Mouse (Mus musculus) testis, adult 2 months (tissue): ENCODE measurements around the gene Gm5751.

Experiments
- CTCF ChIP-seq: fragments of 200-500 bp; IDR thresholded peaks from 2 replicates; pipeline ENCODE4 v1.5.1; 2012; ENCODE audit warnings: low read depth, mild to moderate bottlenecking, inconsistent platforms, low read length, moderate library complexity; ENCODE audit not compliant: control insufficient read depth, insufficient read depth, insufficient replicate concordance
- POLR2A ChIP-seq: fragments of 200-500 bp; IDR thresholded peaks from 2 replicates; pipeline ENCODE4 v1.6.1; 2012; ENCODE audit warnings: low read depth, mild to moderate bottlenecking, inconsistent platforms, low read length, moderate library complexity; ENCODE audit not compliant: control insufficient read depth

DNA sequence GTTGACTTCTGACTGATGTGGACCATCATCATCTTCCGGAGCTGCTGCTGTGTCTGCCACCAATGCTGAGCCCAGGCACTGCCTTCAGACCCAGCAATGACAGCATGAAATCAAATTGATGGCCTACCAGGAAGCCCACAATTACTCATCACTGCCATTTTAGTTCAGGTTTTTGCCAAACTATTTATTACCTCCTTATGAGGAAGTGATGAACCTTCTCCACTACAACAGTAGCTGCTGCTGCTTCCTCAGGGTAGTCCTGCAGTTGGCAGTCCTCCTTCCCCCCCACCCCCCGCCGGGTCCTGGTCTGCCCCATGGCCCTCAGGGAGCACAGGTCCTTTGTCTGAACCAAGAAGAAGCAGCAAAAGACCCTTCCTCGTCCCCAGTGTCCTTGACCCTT is 26.8 kb downstream of the Gm5751 start:
- TF ChIP-seq CTCF (no peak), POLR2A (no peak)
